ENCODE assay signal across 13 mouse cellular contexts in the genomic region with DNA sequence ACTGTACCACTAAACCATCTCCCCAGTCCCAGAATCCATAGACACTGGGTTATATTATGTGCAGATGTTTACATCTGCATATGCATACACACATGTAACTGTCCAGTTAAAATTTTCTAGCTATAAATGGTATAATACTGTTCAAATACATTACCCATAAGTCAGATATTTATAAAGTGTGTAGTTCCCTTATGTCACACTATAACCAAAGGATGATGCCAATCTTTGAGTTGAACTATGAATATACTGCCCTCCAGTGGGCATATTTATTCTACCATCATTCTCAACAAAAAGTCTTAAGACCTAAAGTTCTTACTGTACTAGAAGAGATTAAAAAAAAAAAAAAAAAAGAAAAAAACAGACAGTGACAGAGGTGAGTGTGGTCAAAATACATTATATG. TPM values are rescaled to one million over a fixed set of nuclear protein-coding genes. Genes with fewer than 3 reads are reported as not detected.
A peak's percentile ranks its signal among the peaks of the same experiment; 100 is the strongest.
DNase-seq lines count a peak whose midpoint lies in the region; ATAC-seq and TF ChIP-seq lines count a peak whose summit lies in the region.
"Had no signal": no experiment of that assay in that cellular context is flagged by ENCODE, and none has a peak within 500 bp of the region (broad histone marks: within the 10 kb centered on the region; RNA-seq: fewer than 3 reads in every experiment).

No protein-coding gene starts in this region.

- DNase-seq in neural tube, embryonic 11.5 days (ENCODE audit: low spot score) = peak; percentile 14
- no peak for DNase-seq in neural tube, embryonic 10.5 days (ENCODE audit: extremely low spot score, low spot score)
- DNase-seq in adipocyte (ENCODE audit: low spot score) = peak; percentile 11
- DNase-seq in retina, postnatal 1 day = peak; percentile 47
- DNase-seq in urinary bladder, postnatal 36 days (ENCODE audit: low spot score in 2 of 2) = no peak
- no peak for DNase-seq in c-Kit-positive CD71-positive TER-119-positive erythroid progenitor cells, embryonic 14.5 days (ENCODE audit: low spot score)
- DNase-seq: gastrocnemius, postnatal 10 days; thymus, postnatal 14 days had no signal

- no peaks in the 10 kb centered on the region for H3K4me1 ChIP-seq in intestine, postnatal 0 days (replicated peaks; ENCODE audit: control insufficient read depth, insufficient read depth, low read length)
- no peaks in the 10 kb centered on the region for H3K4me1 ChIP-seq in intestine, embryonic 15.5 days (replicated peaks)
- no peaks in the 10 kb centered on the region for H3K4me1 ChIP-seq in neural tube, embryonic 11.5 days (ENCODE audit: control insufficient read depth, insufficient read depth, low read length)
- H3K4me1 ChIP-seq: embryonic facial prominence, embryonic 13.5 days had no signal

- H3K9ac ChIP-seq in intestine, postnatal 0 days (ENCODE audit: low read depth, low read length) = no peak overlapping the region
- H3K9ac ChIP-seq in intestine, embryonic 15.5 days = no peak overlapping the region
- no peak overlapping the region for H3K9ac ChIP-seq in neural tube, embryonic 11.5 days (ENCODE audit: low read length)
- H3K9ac ChIP-seq: embryonic facial prominence, embryonic 13.5 days; liver, embryonic 14.5 days had no signal

- H3K4me2 ChIP-seq in intestine, postnatal 0 days (replicated peaks; ENCODE audit: low read depth) = no peak overlapping the region
- no peak overlapping the region for H3K4me2 ChIP-seq in intestine, embryonic 15.5 days (replicated peaks)
- H3K4me2 ChIP-seq in neural tube, embryonic 11.5 days (ENCODE audit: low read depth) = no peak overlapping the region
- H3K4me2 ChIP-seq: embryonic facial prominence, embryonic 13.5 days had no signal

- H3K4me3 ChIP-seq in intestine, postnatal 0 days (ENCODE audit: low read depth, low read length) = no peak overlapping the region
- no peak overlapping the region for H3K4me3 ChIP-seq in intestine, embryonic 15.5 days (replicated peaks)
- H3K4me3 ChIP-seq in neural tube, embryonic 11.5 days (ENCODE audit: low read depth, low read length) = no peak overlapping the region
- H3K4me3 ChIP-seq: embryonic facial prominence, embryonic 13.5 days had no signal

- H3K9me3 ChIP-seq in intestine, postnatal 0 days (ENCODE audit: control insufficient read depth) = no peaks in the 10 kb centered on the region
- H3K9me3 ChIP-seq in intestine, embryonic 15.5 days = no peaks in the 10 kb centered on the region
- H3K9me3 ChIP-seq in neural tube, embryonic 11.5 days (ENCODE audit: control insufficient read depth, low read length) = no peaks in the 10 kb centered on the region
- H3K9me3 ChIP-seq: embryonic facial prominence, embryonic 13.5 days had no signal

- no peaks in the 10 kb centered on the region for H3K36me3 ChIP-seq in intestine, postnatal 0 days (ENCODE audit: control insufficient read depth, insufficient read depth)
- no peaks in the 10 kb centered on the region for H3K36me3 ChIP-seq in intestine, embryonic 15.5 days
- no peaks in the 10 kb centered on the region for H3K36me3 ChIP-seq in neural tube, embryonic 11.5 days (ENCODE audit: control insufficient read depth, insufficient read depth, low read length)
- H3K36me3 ChIP-seq: embryonic facial prominence, embryonic 13.5 days had no signal

- no peaks in the 10 kb centered on the region for H3K27me3 ChIP-seq in intestine, postnatal 0 days (replicated peaks; ENCODE audit: control insufficient read depth, insufficient read depth, low read length)
- no peaks in the 10 kb centered on the region for H3K27me3 ChIP-seq in intestine, embryonic 15.5 days (replicated peaks)
- H3K27me3 ChIP-seq in neural tube, embryonic 11.5 days (ENCODE audit: control insufficient read depth, insufficient read depth, low read length) = no peaks in the 10 kb centered on the region
- H3K27me3 ChIP-seq: embryonic facial prominence, embryonic 13.5 days had no signal

- no peak for ATAC-seq in intestine, postnatal 0 days
- ATAC-seq in intestine, embryonic 15.5 days = no peak
- ATAC-seq in neural tube, embryonic 11.5 days (ENCODE audit: insufficient read depth, low FRiP score, low TSS enrichment) = no peak
- ATAC-seq: intestine, embryonic 16.5 days had no signal

- TF ChIP-seq CTCF in intestine, postnatal 0 days (IDR thresholded peaks at IDR 0.05; ENCODE audit: low read depth) = peak; percentile 45

- H3K27ac ChIP-seq in intestine, postnatal 0 days (ENCODE audit: low read depth, low read length) = no peak overlapping the region
- H3K27ac ChIP-seq in intestine, embryonic 15.5 days = no peak overlapping the region
- no peak overlapping the region for H3K27ac ChIP-seq in neural tube, embryonic 11.5 days (ENCODE audit: low read depth, low read length)
- H3K27ac ChIP-seq: embryonic facial prominence, embryonic 13.5 days; liver, embryonic 14.5 days had no signal

RNA-seq across cellular contexts. Expression of a gene that starts 27.0 kb away (rescaled TPM):
- 0.13 and 0.14 TPM in 2 replicates for polyA plus RNA-seq in intestine, postnatal 0 days (2015; fragmentation: Nextera tagmentation; extraction: Ambion mirVana)
- polyA plus RNA-seq in intestine, embryonic 15.5 days (2015; fragmentation: Nextera tagmentation; extraction: Ambion mirVana) = 0.29 and 0.38 TPM in 2 replicates
- polyA plus RNA-seq in neural tube, embryonic 11.5 days (2014; fragmentation: Nextera tagmentation; extraction: Ambion mirVana) = 0.64 and 1.4 TPM in 2 replicates

Comparison
In these comparisons a context has a peak if more than half of its experiments do, and no peak if none do; other contexts are left out.
1. DNase-seq: peak in neural tube, embryonic 11.5 days (single experiment), adipocyte (single experiment) and retina, postnatal 1 day (single experiment); none in neural tube, embryonic 10.5 days (single experiment), urinary bladder, postnatal 36 days (0 of 2) and c-Kit-positive CD71-positive TER-119-positive erythroid progenitor cells, embryonic 14.5 days (single experiment).